Mouse (Mus musculus) heart, embryonic 11.5 days (tissue): ENCODE measurements around the gene Ano10. TPM values are rescaled to one million over a fixed set of nuclear protein-coding genes. Genes with fewer than 3 reads are reported as not detected.
"Not testable (repeated sequence)": the region's sequence is repeated elsewhere in the genome, so short reads cannot be mapped to it uniquely, and the experiment has no call there.

Source experiments
- ATAC-seq: fragments of 200-750 bp; cut with Nextera tagmentation; replicated peaks from 2 replicates; pipeline ENCODE4 v1.8.0; 2017; ENCODE audit warnings: moderate library complexity; ENCODE audit not compliant: insufficient number of reproducible peaks, low FRiP score, low TSS enrichment
- H3K27ac ChIP-seq: fragments of 300-500 bp; sonication (generic); 2 replicates; pipeline ENCODE4 v1.5.1; 2014; ENCODE audit warnings: mild to moderate bottlenecking, low read depth, low read length
- H3K27me3 ChIP-seq: fragments of 300-500 bp; sonication (generic); 2 replicates; pipeline ENCODE4 v1.6.1; 2014; ENCODE audit warnings: mild to moderate bottlenecking, low read length, mixed read lengths; ENCODE audit not compliant: control insufficient read depth, insufficient read depth
- H3K36me3 ChIP-seq: fragments of 300-500 bp; sonication (generic); 2 replicates; pipeline ENCODE4 v1.6.1; 2014; ENCODE audit warnings: mild to moderate bottlenecking, low read length, moderate library complexity, mixed read lengths; ENCODE audit not compliant: control insufficient read depth, insufficient read depth
- H3K4me1 ChIP-seq: fragments of 300-500 bp; sonication (generic); 2 replicates; pipeline ENCODE4 v1.6.1; 2014; ENCODE audit warnings: low read length; ENCODE audit not compliant: control insufficient read depth, insufficient read depth
- H3K4me2 ChIP-seq: fragments of 300-500 bp; sonication (generic); 2 replicates; pipeline ENCODE4 v1.6.1; 2014; ENCODE audit warnings: mild to moderate bottlenecking, moderate library complexity
- H3K4me3 ChIP-seq: fragments of 300-500 bp; sonication (generic); 2 replicates; pipeline ENCODE4 v1.5.1; 2014; ENCODE audit warnings: low read depth, low read length
- H3K9ac ChIP-seq: fragments of 300-500 bp; sonication (generic); 2 replicates; pipeline ENCODE4 v1.6.1; 2014; ENCODE audit warnings: mild to moderate bottlenecking, low read depth, low read length, moderate library complexity
- H3K9me3 ChIP-seq: fragments of 300-500 bp; sonication (generic); replicated peaks from 2 replicates; pipeline ENCODE4 v1.6.1; 2016; ENCODE audit warnings: low read length; ENCODE audit not compliant: control insufficient read depth
- WGBS: fragments of 180-500 bp; shearing (Covaris S2); extraction: QIAGEN DNeasy Blood & Tissue Kit; methylation state at CpG from one replicate; pipeline ENCODE4 v1.1.7; 2014; ENCODE audit not compliant: insufficient replicate concordance; 5-methylcytosine and 5-hydroxymethylcytosine counted together
- polyA plus RNA-seq: library from polyadenylated mRNA; unstranded; fragments of >200 nt; fragmentation: Nextera tagmentation; extraction: Ambion mirVana; gene quantifications from 2 replicates; pipeline ENCODE4 v1.2.1, GENCODE M21; 2014

Ano10 gene
- polyA plus RNA-seq, 1 experiment from 2014 or later: 34.0 TPM

GRCm38 (mm10) chr9:122316562-122316961 lies 22.3 kb upstream of the Ano10 start:
- Histone ChIP-seq H3K36me3 (no peaks in the 10 kb centered on the region), H3K4me1 (no peaks in the 10 kb centered on the region), H3K4me2 (no peak overlapping the region), H3K9me3 (no peaks in the 10 kb centered on the region), H3K9ac (no peak overlapping the region), H3K27ac (no peak overlapping the region), H3K4me3 (no peak overlapping the region), H3K27me3 (no peaks in the 10 kb centered on the region)
- ATAC-seq: no peak
- WGBS: 64% methylated on average over 7 of the region's 7 CpGs

GRCm38 (mm10) chr9:122315501-122315900 lies 21.3 kb upstream of the Ano10 start:
- no peaks in the 10 kb centered on the region for H3K9me3 ChIP-seq
- no peak for ATAC-seq
- H3K4me1 ChIP-seq: no peaks in the 10 kb centered on the region
- H3K27ac ChIP-seq: no peak overlapping the region
- no peak overlapping the region for H3K9ac ChIP-seq
- WGBS: 85% methylated on average over 11 of the region's 11 CpGs
- no peaks in the 10 kb centered on the region for H3K36me3 ChIP-seq
- H3K4me2 ChIP-seq: no peak overlapping the region
- no peaks in the 10 kb centered on the region for H3K27me3 ChIP-seq
- H3K4me3 ChIP-seq: no peak overlapping the region

- Histone ChIP-seq H3K27me3 (no peaks in the 10 kb centered on the region), H3K4me3 (no peak overlapping the region), H3K9ac (no peak overlapping the region), H3K27ac (no peak overlapping the region), H3K36me3 (no peaks in the 10 kb centered on the region), H3K4me2 (no peak overlapping the region), H3K4me1 (peaks cover 2% of the 10 kb centered on the region), H3K9me3 (no peaks in the 10 kb centered on the region)
- WGBS: 43% methylated on average over 4 of the region's 4 CpGs
- ATAC-seq: no peak
Observed at GRCm38 (mm10) chr9:122314942-122315341, 20.7 kb upstream of the Ano10 start.

- H3K9me3 ChIP-seq: no peaks in the 10 kb centered on the region
- H3K9ac ChIP-seq: no peak overlapping the region
- ATAC-seq: no peak
- no peak overlapping the region for H3K4me2 ChIP-seq
- WGBS: 82% methylated on average over 6 of the region's 6 CpGs
- H3K27ac ChIP-seq: no peak overlapping the region
- no peaks in the 10 kb centered on the region for H3K36me3 ChIP-seq
- peaks cover 7% of the 10 kb centered on the region for H3K4me1 ChIP-seq
- no peaks in the 10 kb centered on the region for H3K27me3 ChIP-seq
- no peak overlapping the region for H3K4me3 ChIP-seq
Observed at GRCm38 (mm10) chr9:122314386-122314785, 20.2 kb upstream of the Ano10 start.

- not testable (repeated sequence) for H3K27me3 ChIP-seq, H3K36me3 ChIP-seq, H3K27ac ChIP-seq, H3K9me3 ChIP-seq, H3K4me2 ChIP-seq, H3K4me3 ChIP-seq, H3K9ac ChIP-seq, H3K4me1 ChIP-seq, ATAC-seq
- WGBS: 75% methylated on average over 1 of the region's 1 CpGs
Observed at GRCm38 (mm10) chr9:122313128-122313527, 18.9 kb upstream of the Ano10 start.

GRCm38 (mm10) chr9:122312296-122312990 lies 18.2 kb upstream of the Ano10 start:
- no peak for ATAC-seq
- WGBS: 78% methylated on average over 7 of the region's 7 CpGs
- no peaks in the 10 kb centered on the region for H3K27me3 ChIP-seq
- no peak overlapping the region for H3K27ac ChIP-seq
- H3K4me1 ChIP-seq: peaks cover 9% of the 10 kb centered on the region
- no peaks in the 10 kb centered on the region for H3K36me3 ChIP-seq
- H3K9me3 ChIP-seq: no peaks in the 10 kb centered on the region
- H3K4me2 ChIP-seq: no peak overlapping the region
- no peak overlapping the region for H3K9ac ChIP-seq
- no peak overlapping the region for H3K4me3 ChIP-seq

GRCm38 (mm10) chr9:122311051-122311760 lies 17.0 kb upstream of the Ano10 start:
- Histone ChIP-seq H3K27ac (no peak overlapping the region), H3K9ac (peak overlapping the region; percentile 66), H3K4me2 (peak overlapping the region; percentile 54), H3K4me3 (peak overlapping the region; percentile 52), H3K9me3 (no peaks in the 10 kb centered on the region), H3K36me3 (no peaks in the 10 kb centered on the region), H3K27me3 (no peaks in the 10 kb centered on the region), H3K4me1 (peaks cover 9% of the 10 kb centered on the region)
- ATAC-seq: no peak
- 72% methylated on average over 7 of the region's 7 CpGs for WGBS

GRCm38 (mm10) chr9:122310613-122311049 lies 16.4 kb upstream of the Ano10 start:
- Histone ChIP-seq H3K4me3 (peak overlapping the region; percentile 52), H3K9ac (peak overlapping the region; percentile 66), H3K36me3 (no peaks in the 10 kb centered on the region), H3K4me1 (peaks cover 9% of the 10 kb centered on the region), H3K4me2 (peak overlapping the region; percentile 54), H3K27me3 (no peaks in the 10 kb centered on the region), H3K27ac (no peak overlapping the region), H3K9me3 (no peaks in the 10 kb centered on the region)
- ATAC-seq: peak; percentile 79
- WGBS: 7% methylated on average over 18 of the region's 19 CpGs
